Mouse (Mus musculus) frontal cortex, postnatal 14 days (tissue): ENCODE data around the gene Epha2.

Experiments
- DNase-seq, 2 experiments: peaks; one replicate each; pipeline ENCODE4 v3.0.0; 2022; ENCODE audit warnings: low spot score in 2 of 2

The Epha2 gene

GRCm38 (mm10) chr4:141367997-141368791 is 67.2 kb downstream of the Epha2 start, which contains the start of gene Fam131c:
TSS of gene Fam131c (plus strand) at chr4:141368220.
- DNase-seq = no peak

GRCm38 (mm10) chr4:141372426-141372825 is 71.4 kb downstream of the Epha2 start:
- DNase-seq = no peak
